Mouse (Mus musculus): ENCODE data around the gene Tob1.

GRCm38 (mm10) chr11:94172186-94172585 is 39.1 kb upstream of the Tob1 start:
- TF ChIP-seq CTCF (IDR thresholded peaks at IDR 0.05; ENCODE audit: low read depth): no peak
- no peak for TF ChIP-seq EP300 (IDR thresholded peaks at IDR 0.05; ENCODE audit: low read depth)
